Mouse (Mus musculus): ENCODE results near the gene Amer2.

Gene Amer2

GRCm38 (mm10) chr14:60386591-60387501 lies 13.8 kb downstream of the Amer2 start:
- ATAC-seq (ENCODE audit: low TSS enrichment), result no peak

GRCm38 (mm10) chr14:60388332-60388731 lies 15.3 kb downstream of the Amer2 start:
- ATAC-seq (ENCODE audit: low TSS enrichment), result no peak

GRCm38 (mm10) chr14:60392202-60392601 lies 19.1 kb downstream of the Amer2 start:
- no peak for ATAC-seq (ENCODE audit: low TSS enrichment)

GRCm38 (mm10) chr14:60397321-60397720 lies 24.3 kb downstream of the Amer2 start:
- ATAC-seq (ENCODE audit: low TSS enrichment), result no peak

GRCm38 (mm10) chr14:60398861-60399260 lies 25.8 kb downstream of the Amer2 start:
- peak; percentile 70 for ATAC-seq (ENCODE audit: low TSS enrichment)

- ATAC-seq (ENCODE audit: low TSS enrichment), result 0 out of 2 replicates have a peak, but pooled peaks have one; percentile 48
These were observed 30.2 kb downstream of the Amer2 start for GRCm38 (mm10) chr14:60403228-60403627.

GRCm38 (mm10) chr14:60405829-60406228 lies 32.8 kb downstream of the Amer2 start:
- no peak for ATAC-seq (ENCODE audit: low TSS enrichment)

- no peak for ATAC-seq (ENCODE audit: low TSS enrichment)
These were observed 33.5 kb downstream of the Amer2 start for GRCm38 (mm10) chr14:60406543-60406942.

GRCm38 (mm10) chr14:60407319-60407718 lies 34.3 kb downstream of the Amer2 start:
- ATAC-seq (ENCODE audit: low TSS enrichment), result peak; percentile 29

- ATAC-seq (ENCODE audit: low TSS enrichment), result peak; percentile 56
These were observed 36.8 kb downstream of the Amer2 start for GRCm38 (mm10) chr14:60409702-60410491.

GRCm38 (mm10) chr14:60411229-60411628 lies 38.2 kb downstream of the Amer2 start:
- ATAC-seq (ENCODE audit: low TSS enrichment), result no peak

- peak; percentile 51 for ATAC-seq (ENCODE audit: low TSS enrichment)
These were observed 41.6 kb downstream of the Amer2 start for GRCm38 (mm10) chr14:60414691-60415090.

- ATAC-seq (ENCODE audit: low TSS enrichment), result peak; percentile 38; the same call in 1 of the 2 replicates
These were observed 44.9 kb downstream of the Amer2 start for GRCm38 (mm10) chr14:60417924-60418323.

GRCm38 (mm10) chr14:60422920-60423319 lies 49.9 kb downstream of the Amer2 start:
- ATAC-seq (ENCODE audit: low TSS enrichment), result no peak

GRCm38 (mm10) chr14:60424174-60424573 lies 51.1 kb downstream of the Amer2 start:
- no peak for ATAC-seq (ENCODE audit: low TSS enrichment)

GRCm38 (mm10) chr14:60425553-60425952 lies 52.5 kb downstream of the Amer2 start:
- ATAC-seq (ENCODE audit: low TSS enrichment), result no peak

GRCm38 (mm10) chr14:60427896-60428295 lies 54.8 kb downstream of the Amer2 start:
- no peak for ATAC-seq (ENCODE audit: low TSS enrichment)

- ATAC-seq (ENCODE audit: low TSS enrichment), result no peak
These were observed 56.5 kb downstream of the Amer2 start for GRCm38 (mm10) chr14:60429513-60429912.

GRCm38 (mm10) chr14:60431515-60431914 lies 58.5 kb downstream of the Amer2 start:
- no peak for ATAC-seq (ENCODE audit: low TSS enrichment)

GRCm38 (mm10) chr14:60432136-60432535 lies 59.1 kb downstream of the Amer2 start:
- ATAC-seq (ENCODE audit: low TSS enrichment), result no peak

- ATAC-seq (ENCODE audit: low TSS enrichment), result peak; percentile 90
These were observed 62.5 kb downstream of the Amer2 start for GRCm38 (mm10) chr14:60435515-60435914.

GRCm38 (mm10) chr14:60436364-60436763 lies 63.3 kb downstream of the Amer2 start:
- ATAC-seq (ENCODE audit: low TSS enrichment), result no peak
